Mouse (Mus musculus): ENCODE data around the gene Vmn1r15.

GRCm38 (mm10) chr6:57272517-57272916, 14.8 kb downstream of the Vmn1r15 start:
- TF ChIP-seq CTCF (IDR thresholded peaks at IDR 0.05; ENCODE audit: extremely low read depth, insufficient read length, insufficient replicate concordance, low read depth, low read length) (no peak), POLR2A (IDR thresholded peaks at IDR 0.05; ENCODE audit: low read depth, low read length) (no peak)

Measured in small intestine, adult 2 months (tissue).